Mouse (Mus musculus) kidney, adult 2 months (tissue): ENCODE measurements around the gene Il11ra1. TPM values are rescaled to one million over a fixed set of nuclear protein-coding genes. Genes with fewer than 3 reads are reported as not detected.
"Not testable (repeated sequence)": the region's sequence is repeated elsewhere in the genome, so short reads cannot be mapped to it uniquely, and the experiment has no call there.

Source experiments
- DNase-seq: peaks from one replicate; pipeline ENCODE4 v3.0.0; 2021
- H3K27ac ChIP-seq: fragments of 200-500 bp; 2 replicates; pipeline ENCODE4 v1.5.1; 2012; ENCODE audit warnings: low read depth, low read length, control low read depth, inconsistent platforms; ENCODE audit not compliant: insufficient read depth
- H3K27me3 ChIP-seq: fragments of 200-500 bp; replicated peaks from 2 replicates; pipeline ENCODE4 v1.6.1; 2012; ENCODE audit warnings: mild to moderate bottlenecking, moderate library complexity, low read length, inconsistent platforms; ENCODE audit not compliant: control insufficient read depth, insufficient read depth
- H3K36me3 ChIP-seq: fragments of 200-500 bp; 2 replicates; pipeline ENCODE4 v1.6.1; 2012; ENCODE audit warnings: mild to moderate bottlenecking, moderate library complexity, low read length, inconsistent platforms; ENCODE audit not compliant: control insufficient read depth, insufficient read depth
- H3K4me1 ChIP-seq: fragments of 200-500 bp; 2 replicates; pipeline ENCODE4 v1.6.1; 2011; ENCODE audit warnings: low read length; ENCODE audit not compliant: control insufficient read depth, insufficient read depth
- H3K4me3 ChIP-seq: fragments of 200-500 bp; 2 replicates; pipeline ENCODE4 v1.5.1; 2011; ENCODE audit warnings: mild to moderate bottlenecking, low read depth, low read length, control low read depth; ENCODE audit not compliant: insufficient read depth
- CTCF ChIP-seq: fragments of 200-500 bp; conservative IDR thresholded peaks from 2 replicates; pipeline ENCODE4 v1.5.1; 2011; ENCODE audit warnings: low read depth, mild to moderate bottlenecking, control low read depth, low read length, moderate library complexity, mixed read lengths; ENCODE audit not compliant: insufficient read depth, insufficient read length
- POLR2A ChIP-seq: fragments of 200-500 bp; IDR thresholded peaks from one replicate; pipeline ENCODE4 v1.6.1; 2011; ENCODE audit warnings: low read depth, low read length, control low read depth
- WGBS: fragments of 180-500 bp; shearing (Covaris S2); methylation state at CpG from one replicate; pipeline ENCODE4 v1.1.7; 2018; 5-methylcytosine and 5-hydroxymethylcytosine counted together
- polyA plus RNA-seq: library from polyadenylated mRNA; depleted of rRNA; stranded (reverse); fragments of >200 nt; gene quantifications from 2 replicates; pipeline ENCODE4 v1.2.3, GENCODE M21; 2012

Il11ra1 gene
- polyA plus RNA-seq, 1 experiment, result 125 TPM

DNA sequence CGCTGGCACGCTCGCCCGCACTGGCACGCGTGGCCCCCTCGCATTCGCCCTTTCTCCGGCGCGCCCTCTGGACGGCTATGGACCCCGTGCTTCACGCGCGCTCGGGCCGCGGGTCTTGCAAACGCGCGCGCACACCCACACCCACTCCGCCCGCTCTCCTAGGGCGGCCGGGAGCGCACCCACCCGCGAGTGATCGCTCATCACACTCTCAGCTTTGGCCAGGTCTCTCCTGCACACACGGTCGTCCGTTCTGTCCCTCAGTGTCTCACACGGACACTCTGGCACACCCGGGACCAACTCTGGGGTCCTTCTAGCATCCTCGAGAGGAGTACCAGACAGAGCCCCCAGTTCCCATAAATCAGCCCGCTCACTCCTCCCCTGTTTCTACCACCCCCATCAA is 4.0 kb upstream of the Il11ra1 start:
- not testable (repeated sequence) for H3K36me3 ChIP-seq, H3K4me1 ChIP-seq, H3K27me3 ChIP-seq, H3K27ac ChIP-seq, DNase-seq, H3K4me3 ChIP-seq
- WGBS, result 15% methylated on average over 17 of the region's 38 CpGs

DNA sequence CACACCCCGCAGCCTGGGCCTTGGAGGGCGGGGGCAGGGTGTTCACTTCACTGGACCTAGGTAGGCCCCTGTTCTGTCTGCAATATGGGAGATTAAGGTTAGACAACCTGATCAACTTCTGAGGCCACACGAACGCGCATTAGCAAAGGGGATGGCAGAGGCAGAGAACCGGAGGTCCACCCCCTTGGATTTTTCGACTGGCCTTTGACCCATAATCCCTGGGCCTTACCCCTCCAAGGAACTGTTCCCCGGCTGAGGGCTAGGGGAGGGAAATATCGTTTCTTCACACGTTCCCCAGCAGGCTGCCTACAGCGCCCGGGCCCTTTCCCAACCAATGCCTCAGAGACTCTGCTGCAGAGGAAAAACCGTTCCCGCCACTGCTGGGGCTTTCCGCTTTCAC is 3.3 kb upstream of the Il11ra1 start:
- 46% methylated on average over 15 of the region's 15 CpGs for WGBS

GRCm38 (mm10) chr4:41696930-41697841 is 2.6 kb upstream of the Il11ra1 start, which contains the start of gene Cntfr:
Cntfr (minus strand) TSS chr4:41697089.
- TF ChIP-seq CTCF, result peak; percentile 64
- H3K27me3 ChIP-seq, H3K27ac ChIP-seq, H3K4me1 ChIP-seq, H3K36me3 ChIP-seq: not testable (repeated sequence)
- DNase-seq, result peak; percentile 83
- peak within 1 kb of the TSS; percentile 21; the same call in 1 of the 2 replicates for H3K4me3 ChIP-seq
- 35% methylated on average over 33 of the region's 40 CpGs for WGBS

More for the DNA sequence above, 3.3 kb upstream of the Il11ra1 start:
- not testable (repeated sequence) for H3K27ac ChIP-seq, H3K4me3 ChIP-seq, DNase-seq, H3K4me1 ChIP-seq, H3K36me3 ChIP-seq, H3K27me3 ChIP-seq

GRCm38 (mm10) chr4:41698421-41699016 is 1.3 kb upstream of the Il11ra1 start:
- not testable (repeated sequence) for H3K27ac ChIP-seq, H3K36me3 ChIP-seq, H3K4me1 ChIP-seq, H3K4me3 ChIP-seq, H3K27me3 ChIP-seq
- peak; percentile 49 for DNase-seq
- WGBS, result 11% methylated on average over 25 of the region's 32 CpGs

DNA sequence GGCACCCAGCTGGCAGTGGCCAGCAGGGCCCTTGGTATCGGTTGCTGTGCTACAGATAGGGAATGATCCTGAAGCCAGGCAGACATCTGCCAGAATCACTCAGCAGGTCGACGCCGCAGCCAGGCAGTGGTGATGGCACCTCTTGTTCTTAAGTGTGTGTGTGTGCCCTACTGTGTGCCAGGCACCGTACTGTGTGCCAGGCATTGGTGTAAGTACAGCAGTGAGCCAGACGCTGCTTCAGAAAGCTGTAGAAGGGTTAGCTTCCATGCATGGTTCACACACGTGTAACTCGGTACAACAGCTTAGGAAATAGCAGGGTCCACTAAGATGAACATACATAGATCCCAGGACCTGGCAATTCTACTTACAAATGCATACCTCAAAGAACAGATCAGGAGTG is 435 bp downstream of the Il11ra1 start:
- DNase-seq, H3K36me3 ChIP-seq, H3K27me3 ChIP-seq, H3K4me3 ChIP-seq, H3K27ac ChIP-seq, H3K4me1 ChIP-seq: not testable (repeated sequence)
- 76% methylated on average over 7 of the region's 8 CpGs for WGBS

- 84% methylated on average over 2 of the region's 2 CpGs for WGBS
- not testable (repeated sequence) for DNase-seq, H3K4me1 ChIP-seq
Measured at GRCm38 (mm10) chr4:41702226-41702625, 2.4 kb downstream of the Il11ra1 start.

GRCm38 (mm10) chr4:41704651-41705050 is 4.9 kb downstream of the Il11ra1 start:
- TF ChIP-seq POLR2A, result no peak
- 12% methylated on average over 5 of the region's 5 CpGs for WGBS
- DNase-seq, result peak; percentile 25

More at GRCm38 (mm10) chr4:41702226-41702625, 2.4 kb downstream of the Il11ra1 start:
- not testable (repeated sequence) for H3K36me3 ChIP-seq, H3K4me3 ChIP-seq, H3K27me3 ChIP-seq, H3K27ac ChIP-seq

More at GRCm38 (mm10) chr4:41704651-41705050, 4.9 kb downstream of the Il11ra1 start:
- Histone ChIP-seq H3K27ac (no peak overlapping the region), H3K4me3 (no peak overlapping the region), H3K4me1 (no peaks in the 10 kb centered on the region), H3K27me3 (no peaks in the 10 kb centered on the region), H3K36me3 (no peaks in the 10 kb centered on the region)
